Mouse (Mus musculus) bone marrow, adult 2 months (tissue): ENCODE data around the gene Hexim1.

Source experiments
- CTCF ChIP-seq: fragments of 200-500 bp; IDR thresholded peaks from 2 replicates; pipeline ENCODE4 v1.5.1; 2011; ENCODE audit warnings: low read length, control low read depth; ENCODE audit not compliant: control insufficient read depth, insufficient read depth
- POLR2A ChIP-seq: fragments of 200-500 bp; IDR thresholded peaks from 2 replicates; pipeline ENCODE4 v1.6.1; 2011; ENCODE audit warnings: low read depth, mild to moderate bottlenecking, control low read depth, low read length, borderline replicate concordance; ENCODE audit not compliant: control insufficient read depth

GRCm38 (mm10) chr11:103081631-103082030 is 34.4 kb upstream of the Hexim1 start:
- TF ChIP-seq CTCF: no peak
- no peak for TF ChIP-seq POLR2A
